Mouse (Mus musculus) bone marrow, adult 2 months (tissue): Measurements from ENCODE around the gene Cbx1.

ENCODE experiments used
- CTCF ChIP-seq: fragments of 200-500 bp; IDR thresholded peaks from 2 replicates; pipeline ENCODE4 v1.5.1; 2011; ENCODE audit warnings: low read length, control low read depth; ENCODE audit not compliant: control insufficient read depth, insufficient read depth
- POLR2A ChIP-seq: fragments of 200-500 bp; IDR thresholded peaks from 2 replicates; pipeline ENCODE4 v1.6.1; 2011; ENCODE audit warnings: low read depth, mild to moderate bottlenecking, control low read depth, low read length, borderline replicate concordance; ENCODE audit not compliant: control insufficient read depth

DNA sequence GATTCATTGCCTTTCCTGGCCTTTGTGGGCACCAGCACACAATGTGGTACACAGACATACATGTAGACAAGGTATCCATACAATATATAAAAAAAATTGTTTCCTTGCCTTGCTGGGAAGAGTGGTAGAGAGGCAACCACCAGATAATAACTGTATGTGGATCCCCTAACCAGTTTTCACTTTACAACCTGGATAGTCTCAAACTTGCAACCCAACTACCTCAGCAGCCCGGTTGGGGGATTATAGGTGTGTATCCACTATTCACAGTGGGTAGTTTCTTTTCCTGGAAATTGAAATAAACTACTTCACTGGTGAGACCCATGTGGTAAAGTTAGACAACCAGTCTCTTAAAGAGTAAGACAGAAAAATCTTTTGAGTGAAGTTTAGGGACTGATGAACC lies 27.6 kb downstream of the Cbx1 start:
- TF ChIP-seq POLR2A (no peak), CTCF (no peak)
